Mouse (Mus musculus) cerebellum, postnatal 14 days (tissue): ENCODE measurements at regions not wholly inside any gene's neighbourhood (a gene's known extent, or its start where the extent isn't known, plus 50 kb on each side); places are given as distances from the start of the nearest gene placed in this dataset.

Experiments
- DNase-seq, 2 experiments: peaks; one replicate each; pipeline ENCODE4 v3.0.0; 2021; ENCODE audit warnings: mixed read lengths in 2 of 2

DNA sequence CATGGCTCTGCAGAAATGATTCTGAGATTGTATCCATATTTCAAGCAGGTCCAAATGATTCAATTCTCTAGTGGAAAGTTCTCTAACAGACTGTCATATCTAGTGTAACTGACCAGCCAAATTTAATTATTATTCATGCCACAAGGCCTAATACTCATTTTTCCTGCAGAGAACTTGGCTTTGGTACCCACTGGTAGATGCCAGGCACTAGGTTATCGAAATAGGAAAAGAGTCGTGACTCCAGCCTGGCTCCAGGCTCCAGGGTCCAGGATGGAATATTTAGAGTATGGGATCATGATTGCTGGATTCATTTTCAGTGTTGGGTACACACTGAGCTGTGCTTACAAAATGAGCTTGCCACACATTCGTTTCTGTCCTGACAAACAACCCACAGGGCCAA, 452.4 kb upstream of the Got2 start:
- peak; percentile 66 to 82 for DNase-seq

DNA sequence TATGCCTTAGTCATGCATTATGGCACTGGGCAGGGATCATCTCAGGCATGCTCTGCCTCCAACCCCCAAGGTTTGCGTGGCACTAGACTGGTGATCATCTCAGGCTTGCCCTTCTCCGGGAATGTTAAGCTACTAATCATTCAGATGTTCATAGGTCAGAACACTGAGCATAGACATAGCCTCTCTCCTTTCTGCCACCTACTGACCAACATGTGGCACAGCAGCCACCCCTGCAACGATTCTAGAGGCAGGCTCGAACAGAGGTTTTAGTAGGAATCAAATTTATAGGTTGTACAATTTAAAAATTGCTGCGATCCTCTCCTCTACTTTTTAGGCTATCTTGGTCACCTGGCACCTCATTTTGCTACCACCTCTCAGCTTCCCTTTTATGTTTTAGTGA, 430.0 kb upstream of the Got2 start:
- DNase-seq, result peak in 1 of 2 experiments; percentile 11

DNA sequence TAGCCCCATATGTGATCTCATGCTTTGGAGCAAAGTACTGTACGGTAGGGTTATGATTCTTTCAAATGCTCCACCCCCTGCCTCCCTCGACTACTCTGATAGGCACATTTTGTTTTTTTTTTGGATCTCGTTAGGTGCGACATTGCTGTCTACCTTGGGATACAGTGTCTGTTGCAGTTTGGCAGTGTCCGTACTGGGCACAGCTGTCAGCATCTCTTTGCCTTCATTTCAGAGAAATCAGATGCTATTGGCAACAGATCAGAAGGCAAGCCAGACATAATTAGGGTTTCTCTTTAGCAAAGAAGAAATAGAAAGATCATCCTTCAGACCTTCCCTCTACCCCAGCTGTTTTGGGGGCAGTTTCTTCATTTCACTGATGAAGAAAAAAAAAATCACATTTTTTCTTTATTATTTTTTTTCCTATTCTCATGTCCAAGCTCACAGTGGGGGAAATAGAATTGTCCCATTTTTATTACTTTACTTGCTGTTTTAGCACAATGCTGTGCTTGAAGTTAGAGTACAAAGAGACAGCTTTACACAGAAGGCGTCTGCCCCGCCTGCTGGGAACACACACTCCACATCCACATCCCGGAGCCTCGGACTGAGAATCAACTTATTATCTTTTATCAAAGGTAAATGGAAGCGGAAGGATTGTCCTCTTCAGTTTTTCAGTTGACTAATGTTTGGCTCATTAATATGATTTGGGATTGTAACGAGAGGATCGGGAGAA, 420.8 kb upstream of the Got2 start:
- peak in 1 of 2 experiments; percentile 7 for DNase-seq

DNA sequence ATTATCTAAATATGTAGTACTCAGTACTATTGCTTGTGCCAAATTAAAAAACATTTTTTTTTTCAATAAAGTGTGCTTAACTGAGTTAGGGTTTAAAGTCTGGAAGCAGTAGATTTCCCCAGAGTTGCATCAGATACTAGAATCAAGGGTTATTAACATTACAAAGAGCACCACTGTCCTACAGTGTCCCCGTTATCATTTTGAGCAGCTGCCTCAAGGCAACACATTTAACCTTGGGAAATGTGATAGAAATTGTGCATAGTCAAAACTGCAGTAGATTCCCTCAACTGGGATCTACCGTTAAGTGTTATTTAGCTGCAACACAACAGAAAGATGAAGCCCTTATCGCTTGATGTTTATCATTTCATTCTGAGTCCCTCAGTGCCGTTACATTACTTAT, 408.3 kb upstream of the Got2 start:
- no peak for DNase-seq

DNA sequence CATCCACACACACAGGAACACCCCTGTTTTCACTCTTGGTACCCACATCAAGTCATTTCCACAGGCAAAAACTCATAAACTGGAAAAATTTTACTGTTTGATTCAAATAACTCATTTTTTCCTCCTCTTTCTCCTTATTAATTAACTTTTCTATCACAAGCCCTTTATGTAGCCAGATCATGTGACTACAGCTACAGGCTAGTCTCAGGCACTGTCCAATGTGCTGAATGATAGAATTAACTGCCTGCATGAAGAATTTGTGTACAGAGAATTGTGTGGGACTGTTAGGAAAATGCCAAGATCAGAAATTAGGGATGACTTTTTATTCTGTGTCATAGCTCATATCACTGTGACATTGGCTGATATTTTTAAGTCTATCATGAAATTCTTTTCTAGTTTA, 402.4 kb upstream of the Got2 start:
- DNase-seq, result no peak

DNA sequence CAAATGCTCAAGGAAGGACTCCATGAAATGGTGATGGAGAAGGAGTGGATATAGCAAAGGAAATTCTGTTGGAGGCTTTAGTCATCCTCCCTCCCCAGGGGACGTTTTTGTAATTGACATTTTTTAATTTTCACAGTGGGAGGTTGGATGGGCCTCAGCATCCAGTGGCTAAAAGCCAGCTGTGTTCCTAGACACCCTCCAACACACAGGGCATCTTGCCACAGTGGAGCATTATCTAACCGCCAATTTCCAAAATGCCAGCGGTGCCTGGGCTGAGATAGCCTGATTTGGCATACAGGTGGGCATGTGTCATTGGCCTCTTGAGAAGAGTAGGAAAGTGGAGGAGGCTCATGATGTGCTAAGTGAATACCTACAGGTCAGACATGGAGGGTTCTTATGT, 401.2 kb upstream of the Got2 start:
- DNase-seq, result peak; percentile 32 to 49

DNA sequence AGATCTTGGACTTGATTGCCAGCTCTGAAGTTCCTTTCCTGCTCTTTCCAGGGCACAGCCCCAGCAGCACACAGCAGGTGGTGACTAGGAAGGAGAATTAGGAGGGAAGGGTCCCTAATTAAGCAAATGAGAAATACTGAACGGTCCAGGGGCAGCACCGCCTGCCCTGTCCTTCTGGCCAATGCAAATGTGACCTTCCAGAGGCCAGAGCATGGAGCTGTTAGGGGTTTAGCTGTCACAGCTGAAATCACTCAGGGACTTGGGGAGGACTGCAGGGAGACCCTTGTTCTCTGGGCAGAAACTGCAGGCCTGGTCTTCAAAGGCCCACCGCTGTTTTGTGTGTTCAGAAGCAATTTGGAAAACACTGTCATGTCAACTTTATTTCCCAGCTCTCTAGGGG, 400.2 kb upstream of the Got2 start:
- no peak for DNase-seq

DNA sequence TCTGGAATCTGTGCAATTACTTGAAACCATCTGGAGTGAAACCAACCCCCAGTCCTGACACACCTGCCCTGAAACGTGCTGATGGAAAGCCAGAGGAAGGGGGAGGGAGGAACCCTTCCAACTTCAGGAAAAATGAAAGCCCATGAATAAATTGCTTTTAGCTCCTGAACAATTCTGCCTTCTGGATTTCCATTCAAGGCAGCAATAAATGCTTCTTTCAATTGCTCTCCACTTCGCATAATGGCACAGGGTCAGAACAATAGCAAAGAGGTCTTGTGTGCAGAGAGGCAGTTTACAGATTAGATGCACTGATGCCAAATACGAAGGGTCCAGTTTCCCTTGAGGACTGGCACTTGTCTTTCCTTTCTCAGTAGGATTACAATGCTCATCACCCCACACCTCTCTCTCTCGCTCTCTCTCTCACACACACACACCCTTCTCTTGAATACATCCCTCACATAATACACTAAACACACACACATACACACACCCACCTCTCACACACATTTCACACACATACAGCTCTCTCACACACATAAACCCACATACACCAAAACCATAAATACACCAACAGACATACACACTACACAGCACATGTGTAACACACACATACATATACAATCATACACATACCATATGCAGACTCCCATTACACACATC, 389.3 kb upstream of the Got2 start:
- DNase-seq, result no peak

DNA sequence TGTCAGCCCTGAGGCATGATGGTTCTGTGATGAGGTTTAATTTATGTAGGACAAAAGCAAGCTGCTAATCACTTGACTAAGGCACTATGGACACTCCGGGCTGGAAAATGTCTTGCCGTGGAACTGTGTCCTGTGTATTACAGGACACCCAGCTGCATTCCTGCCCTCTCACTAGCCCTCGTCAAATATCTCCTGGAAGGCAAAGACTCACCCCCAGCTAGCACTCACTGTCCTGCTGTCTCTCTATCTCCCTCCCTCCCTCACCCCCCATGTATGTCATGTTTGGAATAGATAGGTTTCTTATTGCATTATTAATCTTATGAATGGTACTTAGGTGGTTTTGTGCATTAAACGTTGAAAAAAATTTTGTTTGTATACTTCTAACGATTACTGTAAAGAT, 388.7 kb upstream of the Got2 start:
- DNase-seq, result no peak

DNA sequence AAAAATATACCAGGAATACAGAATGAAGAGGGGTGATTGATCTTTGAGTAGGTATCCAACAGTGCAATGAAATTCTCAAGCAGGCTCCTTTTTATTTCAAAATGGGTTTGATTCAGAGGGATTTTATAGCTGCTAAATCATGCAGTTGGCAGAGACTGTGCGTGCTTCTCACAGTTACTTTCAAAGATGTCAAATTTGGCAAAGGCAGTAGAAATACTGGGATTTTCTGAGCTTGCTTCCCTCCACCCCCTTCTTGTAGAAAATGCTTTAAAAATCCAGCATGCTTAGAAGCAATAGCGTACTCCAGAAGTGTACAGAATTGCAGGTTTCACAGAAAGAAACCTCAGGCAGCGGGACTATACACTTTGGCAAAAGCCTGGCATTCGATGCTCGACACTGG, 367.9 kb upstream of the Got2 start:
- DNase-seq, result no peak

DNA sequence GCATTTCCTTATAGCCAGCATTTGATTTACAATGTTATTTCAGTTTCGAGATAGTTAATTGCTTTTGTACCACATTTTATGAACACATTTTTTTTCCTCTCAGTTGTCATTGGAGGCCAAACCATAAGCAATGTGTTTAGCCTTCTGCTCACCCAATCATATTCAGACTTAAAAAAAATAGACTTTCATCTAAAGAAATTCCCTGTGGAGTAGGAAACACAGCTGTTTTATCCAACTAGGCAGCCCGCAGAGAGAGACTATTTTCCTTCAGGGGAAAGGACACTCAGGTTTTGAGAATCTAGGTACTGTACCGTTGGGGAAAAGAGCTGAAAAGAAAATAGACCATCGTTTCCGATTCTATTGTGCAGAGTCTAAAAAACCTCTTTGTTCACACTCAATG, 367.5 kb upstream of the Got2 start:
- no peak for DNase-seq

DNA sequence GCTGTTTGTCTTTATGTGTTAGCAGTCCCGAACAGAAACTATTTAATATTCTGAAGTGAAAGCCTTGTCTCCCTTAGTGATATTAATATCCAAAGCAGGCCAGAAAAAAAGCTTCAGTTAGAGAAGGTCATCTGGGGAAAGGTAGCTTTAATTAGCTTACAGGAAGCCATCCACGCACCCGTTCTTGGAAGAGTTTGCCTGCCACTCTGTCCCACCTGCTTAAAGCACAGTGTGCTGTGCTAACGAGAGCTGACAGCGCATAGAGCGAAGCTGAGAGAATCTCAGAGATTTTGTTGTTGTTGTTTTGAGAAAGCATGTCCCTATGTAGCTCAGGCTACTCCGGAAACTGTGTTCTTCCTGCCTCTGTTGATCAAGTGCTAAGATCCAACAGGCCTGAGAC, 357.7 kb upstream of the Got2 start:
- DNase-seq, result peak; percentile 59 to 60

DNA sequence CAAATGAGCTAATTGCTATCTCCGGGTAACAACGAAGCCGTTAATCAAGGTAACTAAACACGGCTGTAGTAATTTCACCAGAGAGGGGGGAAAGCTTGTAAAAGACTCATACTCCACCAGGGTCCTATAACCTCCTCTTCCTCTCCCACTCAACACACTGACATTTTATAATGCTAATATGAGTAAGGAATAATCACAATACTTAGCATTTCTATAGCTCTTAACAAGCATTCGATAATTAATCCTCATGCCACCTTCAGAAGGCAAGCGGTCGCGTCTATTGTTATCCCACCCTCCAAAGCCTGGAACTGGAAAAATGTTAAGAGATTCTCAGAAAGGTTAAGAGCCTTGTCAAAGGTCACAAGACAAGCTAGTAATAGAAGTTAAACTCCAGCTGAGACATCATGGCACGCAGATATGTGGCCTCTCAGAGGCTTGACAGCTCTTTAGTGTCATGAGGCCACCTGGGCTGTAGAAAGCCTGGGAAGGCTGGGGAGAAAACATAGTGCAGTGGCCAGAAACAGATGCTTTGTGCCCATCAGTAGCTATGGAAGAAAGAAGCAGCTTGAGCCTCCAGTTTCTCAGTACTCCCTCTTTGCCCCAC, 356.3 kb upstream of the Got2 start:
- peak in 1 of 2 experiments; percentile 8 for DNase-seq

DNA sequence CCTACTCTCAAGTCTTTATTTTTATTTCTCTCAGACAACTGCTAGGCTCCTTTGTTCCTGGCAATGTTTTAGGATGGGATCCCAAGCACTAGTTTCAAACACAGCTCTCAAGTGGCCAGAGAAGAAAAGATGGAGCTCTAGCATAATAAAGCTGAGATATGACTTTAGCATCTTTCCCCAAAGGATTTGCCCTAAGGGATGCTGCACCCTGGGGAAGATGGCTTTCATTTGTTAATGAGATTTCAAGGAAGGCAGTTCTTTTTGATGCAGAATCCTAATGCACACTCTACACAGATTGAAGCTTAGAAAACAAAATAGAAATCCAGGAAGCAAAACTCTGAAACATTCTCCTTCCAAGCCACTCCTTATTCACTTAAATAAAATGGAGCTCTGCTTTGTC, 350.1 kb upstream of the Got2 start:
- DNase-seq, result no peak

DNA sequence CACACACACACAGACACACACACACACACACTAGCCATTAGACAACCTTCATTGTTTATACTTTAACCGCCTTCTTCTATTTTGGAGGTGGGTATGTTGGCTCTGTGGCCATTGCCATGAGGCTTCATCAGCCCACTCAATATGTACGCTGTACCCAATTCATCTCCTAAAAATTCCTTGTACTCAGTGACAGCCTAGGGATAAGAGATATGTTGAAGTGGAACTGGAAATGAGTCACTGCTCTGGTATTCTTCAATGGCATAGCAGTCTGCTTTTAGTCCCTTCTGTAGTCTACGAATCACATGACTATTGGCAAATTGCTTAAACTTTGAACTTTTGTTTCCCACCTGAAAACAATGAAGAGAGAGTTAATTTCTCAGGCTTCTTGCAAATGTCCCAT, 349.6 kb upstream of the Got2 start:
- DNase-seq, result no peak

DNA sequence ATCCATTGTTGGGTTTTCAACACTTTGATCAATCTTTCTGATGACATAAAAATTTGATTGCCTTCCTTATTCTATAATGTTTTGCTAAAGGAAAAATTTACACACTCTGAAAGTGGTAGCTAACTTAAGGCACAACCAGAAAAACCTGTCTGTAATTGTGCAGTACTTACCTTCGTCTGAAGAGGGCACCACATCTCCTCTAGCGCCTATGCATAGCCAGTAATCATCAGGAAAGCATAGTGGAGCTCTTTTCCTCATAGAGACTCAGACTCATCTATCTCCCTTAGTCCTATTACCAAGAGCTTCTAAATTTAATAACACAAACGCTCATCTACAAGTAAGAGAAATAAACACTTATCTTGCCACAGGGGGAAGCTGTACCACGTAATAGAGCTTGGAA, 342.1 kb upstream of the Got2 start:
- peak; percentile 80 to 83 for DNase-seq
